Mouse (Mus musculus) heart, embryonic 11.5 days (tissue): ENCODE measurements around the gene Dnajc22. TPM values are rescaled to one million over a fixed set of nuclear protein-coding genes. Genes with fewer than 3 reads are reported as not detected.

ENCODE experiments used
- ATAC-seq: fragments of 200-750 bp; cut with Nextera tagmentation; replicated peaks from 2 replicates; pipeline ENCODE4 v1.8.0; 2017; ENCODE audit warnings: moderate library complexity; ENCODE audit not compliant: insufficient number of reproducible peaks, low FRiP score, low TSS enrichment
- H3K27ac ChIP-seq: fragments of 300-500 bp; sonication (generic); 2 replicates; pipeline ENCODE4 v1.5.1; 2014; ENCODE audit warnings: mild to moderate bottlenecking, low read depth, low read length
- H3K27me3 ChIP-seq: fragments of 300-500 bp; sonication (generic); 2 replicates; pipeline ENCODE4 v1.6.1; 2014; ENCODE audit warnings: mild to moderate bottlenecking, low read length, mixed read lengths; ENCODE audit not compliant: control insufficient read depth, insufficient read depth
- H3K36me3 ChIP-seq: fragments of 300-500 bp; sonication (generic); 2 replicates; pipeline ENCODE4 v1.6.1; 2014; ENCODE audit warnings: mild to moderate bottlenecking, low read length, moderate library complexity, mixed read lengths; ENCODE audit not compliant: control insufficient read depth, insufficient read depth
- H3K4me1 ChIP-seq: fragments of 300-500 bp; sonication (generic); 2 replicates; pipeline ENCODE4 v1.6.1; 2014; ENCODE audit warnings: low read length; ENCODE audit not compliant: control insufficient read depth, insufficient read depth
- H3K4me2 ChIP-seq: fragments of 300-500 bp; sonication (generic); 2 replicates; pipeline ENCODE4 v1.6.1; 2014; ENCODE audit warnings: mild to moderate bottlenecking, moderate library complexity
- H3K4me3 ChIP-seq: fragments of 300-500 bp; sonication (generic); 2 replicates; pipeline ENCODE4 v1.5.1; 2014; ENCODE audit warnings: low read depth, low read length
- H3K9ac ChIP-seq: fragments of 300-500 bp; sonication (generic); 2 replicates; pipeline ENCODE4 v1.6.1; 2014; ENCODE audit warnings: mild to moderate bottlenecking, low read depth, low read length, moderate library complexity
- H3K9me3 ChIP-seq: fragments of 300-500 bp; sonication (generic); replicated peaks from 2 replicates; pipeline ENCODE4 v1.6.1; 2016; ENCODE audit warnings: low read length; ENCODE audit not compliant: control insufficient read depth
- WGBS: fragments of 180-500 bp; shearing (Covaris S2); extraction: QIAGEN DNeasy Blood & Tissue Kit; methylation state at CpG from one replicate; pipeline ENCODE4 v1.1.7; 2014; ENCODE audit not compliant: insufficient replicate concordance; 5-methylcytosine and 5-hydroxymethylcytosine counted together
- polyA plus RNA-seq: library from polyadenylated mRNA; unstranded; fragments of >200 nt; fragmentation: Nextera tagmentation; extraction: Ambion mirVana; gene quantifications from 2 replicates; pipeline ENCODE4 v1.2.1, GENCODE M21; 2014

The Dnajc22 gene
- polyA plus RNA-seq, 1 experiment from 2014 or later = 1.7 TPM

GRCm38 (mm10) chr15:99093291-99094258 is 605 bp downstream of the Dnajc22 start:
- H3K27me3 ChIP-seq = peaks cover 94% of the 10 kb centered on the region
- H3K36me3 ChIP-seq = no peaks in the 10 kb centered on the region
- no peaks in the 10 kb centered on the region for H3K9me3 ChIP-seq
- H3K27ac ChIP-seq = no peak overlapping the region
- peak overlapping the region; percentile 6; the same call in 1 of the 2 replicates for H3K9ac ChIP-seq
- H3K4me1 ChIP-seq = peaks cover 22% of the 10 kb centered on the region
- peak overlapping the region; percentile 70 for H3K4me2 ChIP-seq
- peak overlapping the region; percentile 45 for H3K4me3 ChIP-seq
- WGBS = under 1% methylated on average over 56 of the region's 56 CpGs
- no peak for ATAC-seq

- H3K9ac ChIP-seq = no peak overlapping the region
- no peak overlapping the region for H3K27ac ChIP-seq
- 0 out of 2 replicates have a peak, but pooled peaks have one; percentile 24 for ATAC-seq
- 0 out of 2 replicates have a peak overlapping the region, but pooled peaks have one; percentile 14 for H3K4me3 ChIP-seq
- H3K9me3 ChIP-seq = no peaks in the 10 kb centered on the region
- peak overlapping the region; percentile 16 for H3K4me2 ChIP-seq
- no peaks in the 10 kb centered on the region for H3K36me3 ChIP-seq
- H3K27me3 ChIP-seq = peaks cover 89% of the 10 kb centered on the region
- H3K4me1 ChIP-seq = peaks cover 18% of the 10 kb centered on the region
- WGBS = 2% methylated on average over 27 of the region's 27 CpGs
Measured at GRCm38 (mm10) chr15:99094631-99095270, 1.8 kb downstream of the Dnajc22 start.

- H3K36me3 ChIP-seq = no peaks in the 10 kb centered on the region
- H3K4me3 ChIP-seq = 0 out of 2 replicates have a peak overlapping the region, but pooled peaks have one; percentile 14
- ATAC-seq = no peak
- no peak overlapping the region for H3K27ac ChIP-seq
- H3K4me2 ChIP-seq = no peak overlapping the region
- H3K27me3 ChIP-seq = peaks cover 83% of the 10 kb centered on the region
- H3K9ac ChIP-seq = no peak overlapping the region
- H3K9me3 ChIP-seq = no peaks in the 10 kb centered on the region
- H3K4me1 ChIP-seq = peaks cover 18% of the 10 kb centered on the region
- 5% methylated on average over 6 of the region's 6 CpGs for WGBS
Measured at GRCm38 (mm10) chr15:99095356-99095755, 2.4 kb downstream of the Dnajc22 start.

GRCm38 (mm10) chr15:99096061-99096793 is 3.3 kb downstream of the Dnajc22 start:
- Histone ChIP-seq H3K9me3 (no peaks in the 10 kb centered on the region), H3K4me2 (peak overlapping the region; percentile 88), H3K4me1 (peaks cover 18% of the 10 kb centered on the region), H3K9ac (peak overlapping the region; percentile 56; the same call in 1 of the 2 replicates), H3K36me3 (no peaks in the 10 kb centered on the region), H3K27ac (no peak overlapping the region), H3K27me3 (peaks cover 74% of the 10 kb centered on the region), H3K4me3 (peak overlapping the region; percentile 51)
- no peak for ATAC-seq
- 3% methylated on average over 24 of the region's 24 CpGs for WGBS

- Histone ChIP-seq H3K9ac (peak overlapping the region; percentile 56; the same call in 1 of the 2 replicates), H3K9me3 (no peaks in the 10 kb centered on the region), H3K27me3 (peaks cover 68% of the 10 kb centered on the region), H3K36me3 (no peaks in the 10 kb centered on the region), H3K4me3 (peak overlapping the region; percentile 51), H3K27ac (no peak overlapping the region), H3K4me1 (peaks cover 18% of the 10 kb centered on the region), H3K4me2 (peak overlapping the region; percentile 88)
- no peak for ATAC-seq
- WGBS = under 1% methylated on average over 49 of the region's 58 CpGs
Measured at GRCm38 (mm10) chr15:99096831-99097500, 4.0 kb downstream of the Dnajc22 start.

GRCm38 (mm10) chr15:99097840-99098492 is 5.0 kb downstream of the Dnajc22 start:
- WGBS = under 1% methylated on average over 39 of the region's 39 CpGs

GRCm38 (mm10) chr15:99098493-99098861 is 5.5 kb downstream of the Dnajc22 start:
- H3K4me1 ChIP-seq = peaks cover 18% of the 10 kb centered on the region
- H3K9me3 ChIP-seq = no peaks in the 10 kb centered on the region
- no peaks in the 10 kb centered on the region for H3K36me3 ChIP-seq
- peak overlapping the region; percentile 51 for H3K4me3 ChIP-seq
- peak overlapping the region; percentile 49; the same call in 1 of the 2 replicates for H3K9ac ChIP-seq
- H3K4me2 ChIP-seq = peak overlapping the region; percentile 88
- peaks cover 53% of the 10 kb centered on the region for H3K27me3 ChIP-seq
- H3K27ac ChIP-seq = no peak overlapping the region
- ATAC-seq = no peak
- WGBS = 4% methylated on average over 8 of the region's 9 CpGs

More at GRCm38 (mm10) chr15:99097840-99098492, 5.0 kb downstream of the Dnajc22 start:
- no peaks in the 10 kb centered on the region for H3K36me3 ChIP-seq
- no peaks in the 10 kb centered on the region for H3K9me3 ChIP-seq
- ATAC-seq = no peak
- H3K27ac ChIP-seq = no peak overlapping the region
- peak overlapping the region; percentile 49; the same call in 1 of the 2 replicates for H3K9ac ChIP-seq
- peaks cover 18% of the 10 kb centered on the region for H3K4me1 ChIP-seq
- H3K4me2 ChIP-seq = peak overlapping the region; percentile 88
- peaks cover 59% of the 10 kb centered on the region for H3K27me3 ChIP-seq
- peak overlapping the region; percentile 51 for H3K4me3 ChIP-seq
